ENCODE assay signal across 26 mouse cellular contexts in genomic region chr17:56909764-56910163, GRCm38 (mm10). TPM values are rescaled to one million over a fixed set of nuclear protein-coding genes. Genes with fewer than 3 reads are reported as not detected.
A peak's percentile ranks its signal among the peaks of the same experiment; 100 is the strongest.
DNase-seq lines count a peak whose midpoint lies in the region; ATAC-seq and TF ChIP-seq lines count a peak whose summit lies in the region.
"Not testable (repeated sequence)": the region's sequence is repeated elsewhere in the genome, so short reads cannot be mapped to it uniquely, and the experiment has no call there.
"Had no signal": no experiment of that assay in that cellular context is flagged by ENCODE, and none has a peak within 500 bp of the region (broad histone marks: within the 10 kb centered on the region; RNA-seq: fewer than 3 reads in every experiment).

No protein-coding gene starts in this region.

- TF ChIP-seq POLR2A in cerebellum, adult 2 months (IDR thresholded peaks at IDR 0.05; ENCODE audit: borderline replicate concordance, insufficient read depth, low read length): not testable (repeated sequence)

- peaks cover 24% of the 10 kb centered on the region for H3K4me1 ChIP-seq in cerebellum, adult 2 months (ENCODE audit: control insufficient read depth, insufficient read depth, low read length)
- peaks cover 19% of the 10 kb centered on the region for H3K4me1 ChIP-seq in lung, postnatal 0 days (ENCODE audit: insufficient read depth, low read depth, low read length)
- not testable (repeated sequence) for H3K4me1 ChIP-seq in midbrain, embryonic 11.5 days (ENCODE audit: control insufficient read depth, insufficient read depth, low read length)

- 0 out of 2 replicates have a peak, but pooled peaks have one; percentile 12 for TF ChIP-seq EP300 in lung, postnatal 0 days (IDR thresholded peaks at IDR 0.05)

- H3K4me3 ChIP-seq in cerebellum, adult 2 months (replicated peaks; ENCODE audit: insufficient read depth, low read depth, low read length); layer of hippocampus, adult 2 months; lung, postnatal 0 days (ENCODE audit: low read depth, low read length); midbrain, embryonic 11.5 days (ENCODE audit: low read depth, low read length): not testable (repeated sequence)

- WGBS in cerebellum, adult 2 months: 25% methylated on average over 2 of the region's 2 CpGs
- 76% methylated on average over 2 of the region's 2 CpGs for WGBS in lung, postnatal 0 days
- WGBS in midbrain, embryonic 11.5 days: 96% methylated on average over 2 of the region's 2 CpGs

- H3K9ac ChIP-seq in lung, postnatal 0 days (replicated peaks; ENCODE audit: low read depth); midbrain, embryonic 11.5 days (ENCODE audit: low read length): not testable (repeated sequence)

- H3K36me3 ChIP-seq in lung, postnatal 0 days (ENCODE audit: insufficient read depth, low read length): not testable (repeated sequence)
- peaks cover 13% of the 10 kb centered on the region for H3K36me3 ChIP-seq in midbrain, embryonic 11.5 days (ENCODE audit: control insufficient read depth, insufficient read depth, low read length)

- DNase-seq in cerebellum, adult 2 months: peak; percentile 46 to 58
- DNase-seq in cerebellum, adult 9-11 months: peak; percentile 58
- DNase-seq in cerebellum, postnatal 36 days: peak; percentile 42 to 48
- not testable (repeated sequence) for DNase-seq in layer of hippocampus, adult 2 months (ENCODE audit: low spot score in 2 of 2)
- peak; percentile 53 for DNase-seq in lung, postnatal 0 days (ENCODE audit: low spot score)
- DNase-seq in midbrain, embryonic 11.5 days (ENCODE audit: low spot score, missing footprints): peak; percentile 1

- not testable (repeated sequence) for H3K9me3 ChIP-seq in lung, postnatal 0 days (ENCODE audit: low read length); midbrain, embryonic 11.5 days (ENCODE audit: control insufficient read depth, low read length)

- 0 out of 2 replicates have a peak, but pooled peaks have one; percentile 58 for ATAC-seq in cerebellum, adult (ENCODE audit: insufficient number of reproducible peaks, low FRiP score, low TSS enrichment)
- ATAC-seq in lung, postnatal 0 days: peak; percentile 20
- not testable (repeated sequence) for ATAC-seq in midbrain, embryonic 11.5 days (ENCODE audit: low FRiP score)

- not testable (repeated sequence) for H3K4me2 ChIP-seq in lung, postnatal 0 days (replicated peaks; ENCODE audit: low read depth, low read length); midbrain, embryonic 11.5 days

- TF ChIP-seq CTCF in cerebellum, adult 2 months (IDR thresholded peaks at IDR 0.05; ENCODE audit: borderline replicate concordance, insufficient read depth, low read depth, low read length); layer of hippocampus, adult 2 months (conservative IDR thresholded peaks at IDR 0.05): not testable (repeated sequence)
- peak; percentile 40 for TF ChIP-seq CTCF in lung, postnatal 0 days (IDR thresholded peaks at IDR 0.05)

- H3K27ac ChIP-seq in cerebellum, adult 2 months (ENCODE audit: insufficient read depth, low read length): peak overlapping the region; percentile 72
- H3K27ac ChIP-seq in layer of hippocampus, adult 2 months: peak overlapping the region; percentile 40; the same call in 1 of the 2 replicates
- peak overlapping the region; percentile 32; the same call in 1 of the 2 replicates for H3K27ac ChIP-seq in lung, postnatal 0 days (ENCODE audit: low read length)
- H3K27ac ChIP-seq in midbrain, embryonic 11.5 days (ENCODE audit: low read depth, low read length): not testable (repeated sequence)

- not testable (repeated sequence) for H3K27me3 ChIP-seq in cerebellum, adult 2 months (ENCODE audit: control insufficient read depth, insufficient read depth, low read length); lung, postnatal 0 days (replicated peaks; ENCODE audit: insufficient read depth, low read length); midbrain, embryonic 11.5 days (ENCODE audit: control insufficient read depth, insufficient read depth, low read length)

RNA-seq across cellular contexts. Expression of gene Mllt1, which starts 25.5 kb away (rescaled TPM):
- polyA plus RNA-seq in cerebellum, adult 2 months (2012; rRNA removed): 45.7 and 47.9 TPM in 2 replicates
- 10 to 100 TPM; 81.0 to 87.5 TPM for total RNA-seq in layer of hippocampus, adult 2 months (2021)
- polyA plus RNA-seq in lung, postnatal 0 days (2015; fragmentation: Nextera tagmentation; extraction: Ambion mirVana): 17.7 TPM in 2 replicates
- 26.3 and 29.0 TPM in 2 replicates for polyA plus RNA-seq in midbrain, embryonic 11.5 days (2014; fragmentation: Nextera tagmentation; extraction: Ambion mirVana)

RNA-seq across cellular contexts. Expression of gene 1700061G19Rik, which starts 34.5 kb away (rescaled TPM):
- 0.03 TPM in 1 of 2 replicates, not detected in the other for polyA plus RNA-seq in cerebellum, adult 2 months (2012; rRNA removed)
- under 1 TPM; 0.13 to 0.22 TPM for total RNA-seq in layer of hippocampus, adult 2 months (2021)
- polyA plus RNA-seq in lung, postnatal 0 days (2015; fragmentation: Nextera tagmentation; extraction: Ambion mirVana): 0.15 and 0.23 TPM in 2 replicates
- 0.11 and 0.25 TPM in 2 replicates for polyA plus RNA-seq in midbrain, embryonic 11.5 days (2014; fragmentation: Nextera tagmentation; extraction: Ambion mirVana)
- total RNA-seq: gastrocnemius, adult 8-10 months; gastrocnemius, postnatal 25 days; heart, adult 18-20 months; heart, postnatal 36 days had no signal
- polyA plus RNA-seq: erythroblast, embryonic 14.5 days; G1E; Patski had no signal

RNA-seq across cellular contexts. Expression of gene Acsbg2, which starts 35.5 kb away (rescaled TPM):
- polyA plus RNA-seq in cerebellum, adult 2 months (2012; rRNA removed): 0.03 TPM in 2 replicates
- not detected for total RNA-seq in layer of hippocampus, adult 2 months (2021)
- not detected in 2 replicates for polyA plus RNA-seq in lung, postnatal 0 days (2015; fragmentation: Nextera tagmentation; extraction: Ambion mirVana)
- polyA plus RNA-seq in midbrain, embryonic 11.5 days (2014; fragmentation: Nextera tagmentation; extraction: Ambion mirVana): not detected in 2 replicates
- total RNA-seq: CH12.LX; gastrocnemius, adult 8-10 months; gastrocnemius, postnatal 25 days; heart, adult 18-20 months; heart, postnatal 10 days; heart, postnatal 36 days had no signal
- polyA plus RNA-seq: cortical plate, adult 2 months; embryonic facial prominence, embryonic 10.5 days; embryonic facial prominence, embryonic 13.5 days; erythroblast, embryonic 14.5 days; forebrain, embryonic 12.5 days; forebrain, embryonic 15.5 days; G1E; heart, embryonic 12.5 days; heart, embryonic 15.5 days; hindbrain, embryonic 10.5 days; hindbrain, embryonic 16.5 days; intestine, embryonic 15.5 days; Patski had no signal
